10 mouse cellular contexts compared by ENCODE assay signal in the genomic region with DNA sequence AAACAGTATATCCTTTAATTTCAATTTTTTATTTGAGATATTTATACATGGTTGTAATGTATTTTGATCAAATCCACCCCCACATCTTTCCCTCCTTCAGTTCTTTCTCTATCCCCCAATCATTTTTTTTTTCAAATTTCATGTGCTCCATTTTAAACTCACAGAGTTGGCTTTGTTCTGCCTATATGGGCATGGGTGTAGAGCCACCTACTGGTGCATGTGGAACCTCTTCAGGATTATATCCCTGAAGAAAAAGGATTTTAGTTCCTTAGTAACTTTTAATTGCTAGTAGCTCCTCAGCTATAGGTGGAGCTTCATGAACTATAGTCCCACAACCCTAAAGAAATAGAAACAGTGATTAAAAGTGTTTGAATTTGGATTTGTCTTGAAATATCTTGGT.
A peak's percentile ranks its signal among the peaks of the same experiment; 100 is the strongest.
DNase-seq lines count a peak whose midpoint lies in the region; ATAC-seq and TF ChIP-seq lines count a peak whose summit lies in the region.
"Had no signal": no experiment of that assay in that cellular context is flagged by ENCODE, and none has a peak within 500 bp of the region (broad histone marks: within the 10 kb centered on the region; RNA-seq: fewer than 3 reads in every experiment).

No protein-coding gene starts in this region.

- H3K36me3 ChIP-seq in hindbrain, embryonic 12.5 days: no peaks in the 10 kb centered on the region
- no peaks in the 10 kb centered on the region for H3K36me3 ChIP-seq in hindbrain, embryonic 11.5 days (ENCODE audit: control insufficient read depth, insufficient read depth, low read length)
- no peaks in the 10 kb centered on the region for H3K36me3 ChIP-seq in neural tube, embryonic 11.5 days (ENCODE audit: control insufficient read depth, insufficient read depth, low read length)
- H3K36me3 ChIP-seq in neural tube, embryonic 15.5 days: no peaks in the 10 kb centered on the region
- H3K36me3 ChIP-seq in stomach, postnatal 0 days (ENCODE audit: control insufficient read depth, insufficient read depth, low read length): no peaks in the 10 kb centered on the region
- H3K36me3 ChIP-seq: embryonic facial prominence, embryonic 13.5 days; heart, embryonic 15.5 days had no signal

- no peaks in the 10 kb centered on the region for H3K9me3 ChIP-seq in hindbrain, embryonic 12.5 days (replicated peaks)
- H3K9me3 ChIP-seq in hindbrain, embryonic 11.5 days (ENCODE audit: control insufficient read depth, low read length): no peaks in the 10 kb centered on the region
- no peaks in the 10 kb centered on the region for H3K9me3 ChIP-seq in neural tube, embryonic 11.5 days (ENCODE audit: control insufficient read depth, low read length)
- no peaks in the 10 kb centered on the region for H3K9me3 ChIP-seq in neural tube, embryonic 15.5 days (replicated peaks)
- no peaks in the 10 kb centered on the region for H3K9me3 ChIP-seq in stomach, postnatal 0 days (ENCODE audit: control insufficient read depth, low read length)
- H3K9me3 ChIP-seq: embryonic facial prominence, embryonic 13.5 days; heart, embryonic 15.5 days had no signal

- no peak overlapping the region for H3K27ac ChIP-seq in hindbrain, embryonic 12.5 days
- H3K27ac ChIP-seq in hindbrain, embryonic 11.5 days (ENCODE audit: low read depth, low read length): no peak overlapping the region
- no peak overlapping the region for H3K27ac ChIP-seq in neural tube, embryonic 11.5 days (ENCODE audit: low read depth, low read length)
- H3K27ac ChIP-seq in neural tube, embryonic 15.5 days (replicated peaks): no peak overlapping the region
- no peak overlapping the region for H3K27ac ChIP-seq in cortical plate, adult 2 months (ENCODE audit: insufficient read depth, low read length)
- H3K27ac ChIP-seq in stomach, postnatal 0 days (replicated peaks): no peak overlapping the region
- H3K27ac ChIP-seq: embryonic facial prominence, embryonic 13.5 days; heart, embryonic 15.5 days had no signal

- no peak for DNase-seq in hindbrain, embryonic 11.5 days (ENCODE audit: low spot score)
- DNase-seq in neural tube, embryonic 11.5 days (ENCODE audit: low spot score): peak; percentile 11
- no peak for DNase-seq in stomach, postnatal 0 days (ENCODE audit: low spot score)
- no peak for DNase-seq in gastrocnemius, postnatal 14 days
- DNase-seq: thymus, postnatal 14 days had no signal

- H3K27me3 ChIP-seq in hindbrain, embryonic 12.5 days: no peaks in the 10 kb centered on the region
- no peaks in the 10 kb centered on the region for H3K27me3 ChIP-seq in hindbrain, embryonic 11.5 days (ENCODE audit: control insufficient read depth, insufficient read depth, low read length)
- H3K27me3 ChIP-seq in neural tube, embryonic 11.5 days (ENCODE audit: control insufficient read depth, insufficient read depth, low read length): no peaks in the 10 kb centered on the region
- H3K27me3 ChIP-seq in neural tube, embryonic 15.5 days (replicated peaks): no peaks in the 10 kb centered on the region
- H3K27me3 ChIP-seq in stomach, postnatal 0 days (ENCODE audit: control insufficient read depth, insufficient read depth, low read length): no peaks in the 10 kb centered on the region
- H3K27me3 ChIP-seq: embryonic facial prominence, embryonic 13.5 days; heart, embryonic 15.5 days had no signal

- TF ChIP-seq CTCF in cortical plate, adult 2 months (IDR thresholded peaks at IDR 0.05; ENCODE audit: extremely low read depth, insufficient read depth, low read length): peak; percentile 32; the same call in 1 of the 2 replicates
- TF ChIP-seq CTCF in stomach, postnatal 0 days (IDR thresholded peaks at IDR 0.05; ENCODE audit: low read depth): peak; percentile 70

- no peak overlapping the region for H3K4me3 ChIP-seq in hindbrain, embryonic 12.5 days
- no peak overlapping the region for H3K4me3 ChIP-seq in hindbrain, embryonic 11.5 days (ENCODE audit: low read depth, low read length)
- H3K4me3 ChIP-seq in neural tube, embryonic 11.5 days (ENCODE audit: low read depth, low read length): no peak overlapping the region
- H3K4me3 ChIP-seq in neural tube, embryonic 15.5 days (replicated peaks): no peak overlapping the region
- H3K4me3 ChIP-seq in cortical plate, adult 2 months (ENCODE audit: insufficient read depth, low read length): no peak overlapping the region
- no peak overlapping the region for H3K4me3 ChIP-seq in stomach, postnatal 0 days (ENCODE audit: low read depth, low read length)
- H3K4me3 ChIP-seq: embryonic facial prominence, embryonic 13.5 days; heart, embryonic 15.5 days had no signal

- 0 out of 2 replicates have a peak, but pooled peaks have one; percentile 19 for ATAC-seq in hindbrain, embryonic 12.5 days (ENCODE audit: low FRiP score)
- no peak for ATAC-seq in hindbrain, embryonic 11.5 days (ENCODE audit: low FRiP score)
- ATAC-seq in neural tube, embryonic 11.5 days (ENCODE audit: insufficient read depth, low FRiP score, low TSS enrichment): no peak
- ATAC-seq in neural tube, embryonic 15.5 days (ENCODE audit: low FRiP score): no peak
- no peak for ATAC-seq in stomach, postnatal 0 days (ENCODE audit: low FRiP score, low TSS enrichment)

- no peaks in the 10 kb centered on the region for H3K4me1 ChIP-seq in hindbrain, embryonic 12.5 days
- no peaks in the 10 kb centered on the region for H3K4me1 ChIP-seq in hindbrain, embryonic 11.5 days (replicated peaks; ENCODE audit: control insufficient read depth, insufficient read depth, low read length)
- no peaks in the 10 kb centered on the region for H3K4me1 ChIP-seq in neural tube, embryonic 11.5 days (ENCODE audit: control insufficient read depth, insufficient read depth, low read length)
- H3K4me1 ChIP-seq in neural tube, embryonic 15.5 days: no peaks in the 10 kb centered on the region
- H3K4me1 ChIP-seq in cortical plate, adult 2 months (ENCODE audit: control insufficient read depth, insufficient read depth, low read length): no peaks in the 10 kb centered on the region
- H3K4me1 ChIP-seq in stomach, postnatal 0 days (replicated peaks; ENCODE audit: control insufficient read depth, insufficient read depth): no peaks in the 10 kb centered on the region
- H3K4me1 ChIP-seq: embryonic facial prominence, embryonic 13.5 days; heart, embryonic 15.5 days had no signal

- no peak for TF ChIP-seq EP300 in stomach, postnatal 0 days (optimal IDR thresholded peaks at IDR 0.05)

- no peak overlapping the region for H3K4me2 ChIP-seq in hindbrain, embryonic 12.5 days (replicated peaks)
- no peak overlapping the region for H3K4me2 ChIP-seq in hindbrain, embryonic 11.5 days (replicated peaks; ENCODE audit: low read depth, low read length)
- H3K4me2 ChIP-seq in neural tube, embryonic 11.5 days (ENCODE audit: low read depth): no peak overlapping the region
- no peak overlapping the region for H3K4me2 ChIP-seq in neural tube, embryonic 15.5 days
- H3K4me2 ChIP-seq in stomach, postnatal 0 days (replicated peaks; ENCODE audit: low read depth): no peak overlapping the region
- H3K4me2 ChIP-seq: embryonic facial prominence, embryonic 13.5 days; heart, embryonic 15.5 days had no signal

- H3K9ac ChIP-seq in hindbrain, embryonic 12.5 days: no peak overlapping the region
- H3K9ac ChIP-seq in hindbrain, embryonic 11.5 days (ENCODE audit: low read depth, low read length): no peak overlapping the region
- no peak overlapping the region for H3K9ac ChIP-seq in neural tube, embryonic 11.5 days (ENCODE audit: low read length)
- no peak overlapping the region for H3K9ac ChIP-seq in neural tube, embryonic 15.5 days (replicated peaks)
- H3K9ac ChIP-seq in stomach, postnatal 0 days (ENCODE audit: low read length): no peak overlapping the region
- H3K9ac ChIP-seq: embryonic facial prominence, embryonic 13.5 days; heart, embryonic 15.5 days had no signal

- intact Hi-C loops in gastrocnemius, postnatal 14 days (cut with DNase I; ENCODE audit: low total_unique reads): no loop called here

- TF ChIP-seq POLR2A in cortical plate, adult 2 months (IDR thresholded peaks at IDR 0.05; ENCODE audit: extremely low read depth, insufficient read depth, low read length): no peak
